Mouse (Mus musculus) CH12.LX (cell line): ENCODE measurements around the gene P3h1. TPM values are rescaled to one million over a fixed set of nuclear protein-coding genes. Genes with fewer than 3 reads are reported as not detected.

ENCODE experiments used
- DNase-seq: peaks from one replicate; pipeline ENCODE4 v3.0.0-alpha.2; 2013; ENCODE audit errors: extremely low read depth
- H3K27ac ChIP-seq: 2 replicates; pipeline ENCODE4 v1.5.1; 2012; ENCODE audit warnings: low read depth, mild to moderate bottlenecking, control low read depth, moderate library complexity; ENCODE audit not compliant: insufficient read depth
- H3K27me3 ChIP-seq: replicated peaks from 2 replicates; pipeline ENCODE3; 2012; ENCODE audit warnings: inconsistent platforms
- H3K36me3 ChIP-seq, 2 experiments: replicated peaks in 1 of 2; 2 replicates each; pipeline versions ENCODE3 to v1.6.1; 2012; ENCODE audit warnings: inconsistent platforms in 1 of 2, low read length in 1 of 2, mild to moderate bottlenecking in 1 of 2, mixed read lengths in 1 of 2, moderate library complexity in 1 of 2; ENCODE audit not compliant: control insufficient read depth in 1 of 2, insufficient read depth in 1 of 2
- H3K4me1 ChIP-seq, 2 experiments: 2 replicates each; pipeline ENCODE4 v1.6.1; 2012; ENCODE audit warnings: inconsistent platforms in 1 of 2, moderate library complexity in 1 of 2; ENCODE audit not compliant: insufficient read depth in 2 of 2, control insufficient read depth in 1 of 2
- H3K4me2 ChIP-seq: 2 replicates; pipeline ENCODE4 v1.6.1; 2012; ENCODE audit warnings: low read depth, mild to moderate bottlenecking, control low read depth; ENCODE audit not compliant: poor library complexity, insufficient read depth, severe bottlenecking
- H3K4me3 ChIP-seq, 3 experiments: fragments of 150-350 bp in 1 of 3; sonication (generic) in 1 of 3; replicated peaks in 1 of 3; 2 replicates each; pipeline versions ENCODE3 to v1.5.1; 2011 to 2012; ENCODE audit warnings: low read depth in 2 of 3, low read length in 2 of 3, mild to moderate bottlenecking in 2 of 3, moderate library complexity in 2 of 3, control low read depth in 1 of 3, improper control_type of control experiment in 1 of 3, inconsistent platforms in 1 of 3, mixed read lengths in 1 of 3; ENCODE audit not compliant: poor library complexity in 1 of 3
- H3K79me2 ChIP-seq: replicated peaks from 2 replicates; pipeline ENCODE4 v1.6.1; 2012; ENCODE audit warnings: mild to moderate bottlenecking, moderate library complexity; ENCODE audit not compliant: control insufficient read depth, poor library complexity, insufficient read depth, severe bottlenecking; ENCODE audit errors: extremely low read depth
- H3K9ac ChIP-seq: 2 replicates; pipeline ENCODE4 v1.6.1; 2012; ENCODE audit warnings: low read depth, mild to moderate bottlenecking, control low read depth, moderate library complexity; ENCODE audit not compliant: insufficient read depth
- H3K9me3 ChIP-seq: replicated peaks from 2 replicates; pipeline ENCODE3; 2012; ENCODE audit warnings: low read length, inconsistent platforms, mixed read lengths
- BHLHE40 ChIP-seq: IDR thresholded peaks from 2 replicates; pipeline ENCODE4 v1.6.1; 2011; ENCODE audit warnings: mild to moderate bottlenecking, low read depth, low read length, improper control_type of control experiment
- CHD1 ChIP-seq: IDR thresholded peaks from 2 replicates; pipeline ENCODE4 v1.6.1; 2012; ENCODE audit warnings: low read depth, low read length, improper control_type of control experiment, inconsistent platforms
- CHD2 ChIP-seq: IDR thresholded peaks from 2 replicates; pipeline ENCODE4 v1.6.1; 2011; ENCODE audit warnings: low read length, improper control_type of control experiment
- CTCF ChIP-seq, 2 experiments: IDR thresholded peaks in 1 of 2; conservative IDR thresholded peaks in 1 of 2; 2 replicates each; pipeline ENCODE4 v1.5.1; 2011 to 2012; ENCODE audit warnings: low read depth in 2 of 2, low read length in 2 of 2, improper control_type of control experiment in 1 of 2, inconsistent platforms in 1 of 2, mild to moderate bottlenecking in 1 of 2, moderate library complexity in 1 of 2
- EP300 ChIP-seq: IDR thresholded peaks from 2 replicates; pipeline ENCODE4 v1.6.1; 2011; ENCODE audit warnings: low read length, improper control_type of control experiment
- ETS1 ChIP-seq: conservative IDR thresholded peaks from 2 replicates; pipeline ENCODE4 v1.6.1; 2012; ENCODE audit warnings: low read depth, mild to moderate bottlenecking, inconsistent platforms, low read length, improper control_type of control experiment, moderate library complexity
- GABPA ChIP-seq: IDR thresholded peaks from 2 replicates; pipeline ENCODE4 v1.6.1; 2012; ENCODE audit warnings: low read depth, low read length, improper control_type of control experiment, inconsistent platforms; ENCODE audit not compliant: insufficient replicate concordance
- JUND ChIP-seq: conservative IDR thresholded peaks from 2 replicates; pipeline ENCODE4 v1.6.1; 2011; ENCODE audit warnings: low read depth, low read length, improper control_type of control experiment
- KAT2A ChIP-seq: IDR thresholded peaks from 2 replicates; pipeline ENCODE4 v1.6.1; 2012; ENCODE audit warnings: low read length, improper control_type of control experiment, inconsistent platforms; ENCODE audit not compliant: insufficient replicate concordance
- MAFK ChIP-seq: IDR thresholded peaks from 2 replicates; pipeline ENCODE4 v1.6.1; 2011; ENCODE audit warnings: low read length, improper control_type of control experiment; ENCODE audit not compliant: insufficient replicate concordance
- MXI1 ChIP-seq: IDR thresholded peaks from 2 replicates; pipeline ENCODE4 v1.6.1; 2011; ENCODE audit warnings: mild to moderate bottlenecking, low read depth, low read length, improper control_type of control experiment
- MYC ChIP-seq: IDR thresholded peaks from 2 replicates; pipeline ENCODE4 v1.6.1; 2011; ENCODE audit warnings: low read depth, mild to moderate bottlenecking, improper control_type of control experiment, low read length
- NELFE ChIP-seq: IDR thresholded peaks from 2 replicates; pipeline ENCODE4 v1.6.1; 2011; ENCODE audit warnings: low read depth, low read length, improper control_type of control experiment
- NRF1 ChIP-seq: IDR thresholded peaks from 2 replicates; pipeline ENCODE4 v1.6.1; 2014; ENCODE audit warnings: low read depth, mild to moderate bottlenecking, inconsistent platforms, low read length, improper control_type of control experiment, moderate library complexity
- PAX5 ChIP-seq: IDR thresholded peaks from 2 replicates; pipeline ENCODE4 v1.6.1; 2012; ENCODE audit warnings: low read length, inconsistent platforms, mixed read lengths
- POLR2A ChIP-seq: IDR thresholded peaks from 2 replicates; pipeline ENCODE4 v1.6.1; 2011; ENCODE audit warnings: low read depth, mild to moderate bottlenecking, improper control_type of control experiment, low read length
- POLR2AphosphoS2 ChIP-seq: IDR thresholded peaks from 2 replicates; pipeline ENCODE4 v1.6.1; 2011; ENCODE audit warnings: low read depth, low read length, improper control_type of control experiment
- RAD21 ChIP-seq: IDR thresholded peaks from 2 replicates; pipeline ENCODE4 v1.6.1; 2011; ENCODE audit warnings: low read depth, mild to moderate bottlenecking, low read length, improper control_type of control experiment, moderate library complexity
- RCOR1 ChIP-seq: conservative IDR thresholded peaks from 2 replicates; pipeline ENCODE4 v1.6.1; 2012; ENCODE audit warnings: low read depth, mild to moderate bottlenecking, inconsistent platforms, low read length, improper control_type of control experiment
- SMC3 ChIP-seq: IDR thresholded peaks from 2 replicates; pipeline ENCODE4 v1.6.1; 2011; ENCODE audit warnings: low read depth, low read length, improper control_type of control experiment
- TBP ChIP-seq: conservative IDR thresholded peaks from 2 replicates; pipeline ENCODE4 v1.6.1; 2011; ENCODE audit warnings: low read depth, low read length, improper control_type of control experiment
- TCF12 ChIP-seq: IDR thresholded peaks from 2 replicates; pipeline ENCODE4 v1.6.1; 2014; ENCODE audit warnings: low read depth, mild to moderate bottlenecking, inconsistent platforms, low read length, improper control_type of control experiment
- USF2 ChIP-seq: conservative IDR thresholded peaks from 2 replicates; pipeline ENCODE4 v1.6.1; 2011; ENCODE audit warnings: low read depth, low read length, improper control_type of control experiment
- ZC3H11A ChIP-seq: IDR thresholded peaks from 2 replicates; pipeline ENCODE4 v1.6.1; 2012; ENCODE audit warnings: low read depth, mild to moderate bottlenecking, inconsistent platforms, low read length, improper control_type of control experiment
- ZKSCAN1 ChIP-seq: IDR thresholded peaks from 2 replicates; pipeline ENCODE4 v1.6.1; 2012; ENCODE audit warnings: low read depth, inconsistent platforms, low read length, improper control_type of control experiment, borderline replicate concordance
- ZMIZ1 ChIP-seq: IDR thresholded peaks from 2 replicates; pipeline ENCODE4 v1.6.1; 2012; ENCODE audit warnings: low read depth, mild to moderate bottlenecking, inconsistent platforms, low read length, improper control_type of control experiment
- ZNF384 ChIP-seq: IDR thresholded peaks from 2 replicates; pipeline ENCODE4 v1.6.1; 2012; ENCODE audit warnings: low read depth, low read length, improper control_type of control experiment, inconsistent platforms
- dilution Hi-C: fragments of 300-500 bp; cut with MboI; formaldehyde crosslinking; loops from 2 replicates; pipeline ENCODE4 v1.14.3; 2020; ENCODE audit warnings: low sequenced_read_pairs; ENCODE audit not compliant: extremely low pct_unique_long_range_greater_than_20kb, extremely low pct_ligation_motif_present
- in situ Hi-C: fragments of 300-500 bp; cut with MboI; formaldehyde crosslinking; loops from 3 replicates; pipeline ENCODE4 v1.14.3; 2019; ENCODE audit warnings: low sequenced_read_pairs, low pct_ligation_motif_present, low pct_unique_long_range_greater_than_20kb, mixed read lengths
- polyA plus RNA-seq: library from polyadenylated mRNA; unstranded; fragments of >175 nt; gene quantifications from 2 replicates; pipeline ENCODE4 v1.2.1, GENCODE M21; 2012; ENCODE audit warnings: low read depth; ENCODE audit not compliant: insufficient read length
- total RNA-seq, 2 experiments: library from RNA; depleted of rRNA; stranded (reverse); fragments of 300-350 nt in 1 of 2; fragments of >200 nt in 1 of 2; gene quantifications; 2 replicates each; pipeline ENCODE4 v1.2.3; 2012 to 2014

P3h1 gene
- total and polyA plus RNA-seq, 3 experiments = 14.8 to 31.6 (median 27.1) TPM

DNA sequence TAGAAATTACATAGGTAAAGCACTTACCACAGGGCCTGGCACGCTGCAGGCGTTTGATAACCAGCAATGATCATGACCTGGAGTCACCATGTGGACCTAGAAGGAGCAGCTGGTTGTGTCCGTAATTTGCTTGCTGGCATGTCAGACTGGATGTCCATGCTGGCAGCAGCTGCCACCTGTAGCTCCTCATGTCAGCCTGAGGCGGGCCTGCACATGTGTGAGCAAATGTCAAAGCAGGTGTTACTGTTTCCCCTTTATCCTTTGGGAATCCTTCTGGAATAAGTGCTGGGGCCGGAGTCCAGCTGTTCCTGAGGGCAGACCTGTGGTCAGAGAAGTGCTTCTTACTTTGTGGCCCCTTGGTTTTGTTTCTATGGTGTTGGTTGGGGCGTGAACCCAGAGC is 34.6 kb upstream of the P3h1 start:
- Histone ChIP-seq H3K4me2 (no peak overlapping the region), H3K9ac (no peak overlapping the region), H3K27me3 (no peaks in the 10 kb centered on the region), H3K4me1 (peaks cover 0 to 6% of the 10 kb centered on the region in 2 experiments; a peak in 2 of 4 replicates), H3K36me3 (peaks cover 0 to 8% of the 10 kb centered on the region in 2 experiments), H3K27ac (no peak overlapping the region), H3K9me3 (no peaks in the 10 kb centered on the region), H3K4me3 (no peak overlapping the region), H3K79me2 (no peaks in the 10 kb centered on the region)
- no peak for DNase-seq
- in situ Hi-C loops = no loop called here
- TF ChIP-seq JUND (no peak), NELFE (no peak), POLR2A (no peak), MAFK (no peak), GABPA (no peak), RCOR1 (no peak), TCF12 (no peak), CHD2 (no peak), EP300 (no peak), MYC (no peak)
- dilution Hi-C loops = no loop called here

DNA sequence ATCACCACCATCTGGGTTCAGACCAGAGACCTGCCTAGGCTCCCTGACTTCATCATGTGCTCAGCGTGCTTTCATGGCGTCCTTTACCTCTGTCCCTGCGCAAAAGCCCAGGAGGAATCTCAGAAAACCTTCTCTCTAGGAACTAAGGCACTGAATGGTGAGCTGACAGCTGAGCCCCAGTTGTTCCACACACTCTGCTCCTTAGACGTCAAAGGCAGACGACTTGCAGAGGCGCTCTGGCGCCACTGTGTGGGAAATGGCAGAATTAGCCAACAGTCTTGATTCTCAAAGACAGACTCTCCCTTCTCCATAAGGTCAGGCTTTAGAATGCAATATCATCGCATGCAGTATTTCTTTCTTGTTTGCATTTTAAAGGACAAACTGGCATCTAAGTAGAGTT is 28.0 kb upstream of the P3h1 start:
- dilution Hi-C loops = no loop called here
- peak; percentile 58 for DNase-seq
- H3K4me3 ChIP-seq = no peak overlapping the region

DNA sequence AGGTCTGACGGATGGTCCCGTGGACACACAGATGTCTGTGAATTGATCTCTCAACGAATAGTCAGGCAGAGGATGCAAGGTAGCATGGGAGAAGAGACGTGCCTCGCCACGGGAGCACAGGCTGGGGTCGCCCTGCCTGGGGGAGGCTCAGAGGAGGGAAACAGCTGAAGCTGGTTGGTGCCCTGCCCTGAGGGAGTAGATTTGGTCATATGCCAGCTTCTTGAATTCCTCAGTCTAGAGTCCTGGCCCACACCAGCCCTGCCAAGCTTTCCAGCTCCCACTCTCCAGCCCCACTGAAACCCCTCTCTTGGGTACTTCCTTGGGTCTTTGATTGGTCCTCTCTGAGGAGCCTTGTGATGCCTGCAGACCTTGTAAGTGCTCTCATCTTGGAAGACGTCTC is 16.0 kb upstream of the P3h1 start:
- in situ Hi-C loops (no loop called here), dilution Hi-C loops (no loop called here)
- Histone ChIP-seq H3K27me3 (peaks cover 5% of the 10 kb centered on the region), H3K79me2 (no peaks in the 10 kb centered on the region), H3K9ac (no peak overlapping the region), H3K4me2 (no peak overlapping the region), H3K4me3 (no peak overlapping the region), H3K27ac (no peak overlapping the region), H3K36me3 (peaks cover 0 to 2% of the 10 kb centered on the region in 2 experiments), H3K4me1 (no peaks in the 10 kb centered on the region), H3K9me3 (no peaks in the 10 kb centered on the region)
- DNase-seq = no peak
- TF ChIP-seq EP300 (no peak), NRF1 (no peak), JUND (no peak), MXI1 (no peak), ZMIZ1 (no peak), CHD1 (no peak), RAD21 (no peak), CTCF (conservative IDR thresholded peaks at IDR 0.05 in 1 of 2, IDR thresholded peaks at IDR 0.05 in 1 of 2; ENCODE audit: low read depth in 2 of 2, low read length in 2 of 2) (no peak), SMC3 (no peak), ZNF384 (no peak), ZC3H11A (no peak), ETS1 (no peak), CHD2 (no peak), USF2 (no peak), RCOR1 (no peak), POLR2AphosphoS2 (no peak), KAT2A (no peak)

More for the DNA sequence above, 28.0 kb upstream of the P3h1 start:
- Histone ChIP-seq H3K27ac (no peak overlapping the region), H3K27me3 (peaks cover 2% of the 10 kb centered on the region), H3K79me2 (no peaks in the 10 kb centered on the region), H3K4me1 (0 out of 4 replicates have a peak, but pooled peaks cover 0 to 3% of the 10 kb centered on the region in 2 experiments), H3K4me2 (no peak overlapping the region), H3K9me3 (no peaks in the 10 kb centered on the region), H3K36me3 (peaks cover 0 to 8% of the 10 kb centered on the region in 2 experiments), H3K9ac (no peak overlapping the region)
- TF ChIP-seq MAFK (no peak), ZKSCAN1 (no peak), RAD21 (peak; percentile 94), NRF1 (no peak), PAX5 (no peak), POLR2A (no peak), SMC3 (peak; percentile 89), TBP (no peak), CTCF (conservative IDR thresholded peaks at IDR 0.05 in 1 of 2, IDR thresholded peaks at IDR 0.05 in 1 of 2; ENCODE audit: low read depth in 2 of 2, low read length in 2 of 2) (peak; percentile 79 to 94; a peak in 3 of 4 replicates), ZC3H11A (peak; percentile 9; the same call in 1 of the 2 replicates), BHLHE40 (no peak)
- in situ Hi-C loops = loop anchor here (5.0 kb wide), 1 partner anchor 32 kb away; the partner anchor contains the start of gene Zfp691
